Mouse (Mus musculus) yolk sac, embryonic 10.5 days (tissue): Measurements from ENCODE around the gene Prg2.

Experiments
- DNase-seq: peaks from one replicate; pipeline ENCODE4 v3.0.0-alpha.2; 2017; ENCODE audit warnings: low spot score

The Prg2 gene

DNA sequence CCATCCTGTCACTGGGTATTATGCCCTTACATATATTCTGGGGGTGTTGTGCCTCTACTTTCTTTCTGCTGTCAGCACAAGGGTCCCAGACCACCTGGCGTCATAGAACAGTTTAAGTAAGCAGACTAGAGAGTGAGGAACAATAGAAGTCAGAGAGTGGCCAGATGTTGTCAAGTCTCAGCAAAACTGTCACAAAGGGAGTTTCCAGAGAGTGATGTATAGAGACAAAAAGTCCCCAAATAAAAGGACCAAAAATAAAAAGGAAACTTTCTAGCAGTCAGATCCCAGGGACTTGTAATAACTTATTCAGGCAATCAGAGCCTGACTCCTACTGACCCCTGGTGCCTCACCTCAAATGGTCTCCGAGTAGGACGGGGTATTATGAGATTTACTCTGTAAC is 18.4 kb upstream of the Prg2 start:
- no peak for DNase-seq

GRCm38 (mm10) chr2:84962906-84963507 is 17.3 kb upstream of the Prg2 start:
- no peak for DNase-seq

DNA sequence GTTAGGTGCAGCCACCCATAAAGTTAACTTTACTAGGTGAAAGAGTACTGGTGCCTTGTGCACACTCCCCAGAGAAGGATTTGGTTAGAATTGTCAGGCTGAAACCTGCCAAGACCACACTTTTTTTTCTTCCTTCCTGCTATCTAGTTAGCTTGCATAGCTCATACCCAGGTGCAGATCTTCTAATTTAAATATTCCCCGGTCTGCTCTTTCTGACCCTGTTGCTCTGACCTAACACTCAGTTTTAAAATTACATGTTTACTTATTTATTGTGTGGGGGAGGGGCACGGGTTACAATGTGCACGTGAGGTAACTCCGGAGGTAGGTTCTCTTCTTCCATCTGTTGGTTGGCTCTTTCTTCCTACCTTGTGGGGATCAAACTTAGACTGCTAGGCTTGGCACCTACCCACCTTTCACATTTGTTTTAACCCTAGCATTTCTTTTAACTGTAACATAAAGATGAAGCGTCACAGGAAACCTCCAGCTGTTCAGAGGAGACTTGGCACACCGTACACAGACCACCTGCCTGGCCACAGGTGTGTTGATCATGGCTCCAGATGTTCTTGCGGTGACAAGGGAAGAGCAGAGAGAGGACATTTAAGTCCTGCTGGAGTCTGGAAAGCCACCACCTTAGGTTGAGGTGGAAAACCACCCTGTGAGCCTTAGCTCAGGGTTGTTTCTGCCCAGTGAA is 16.0 kb upstream of the Prg2 start:
- DNase-seq: no peak

DNA sequence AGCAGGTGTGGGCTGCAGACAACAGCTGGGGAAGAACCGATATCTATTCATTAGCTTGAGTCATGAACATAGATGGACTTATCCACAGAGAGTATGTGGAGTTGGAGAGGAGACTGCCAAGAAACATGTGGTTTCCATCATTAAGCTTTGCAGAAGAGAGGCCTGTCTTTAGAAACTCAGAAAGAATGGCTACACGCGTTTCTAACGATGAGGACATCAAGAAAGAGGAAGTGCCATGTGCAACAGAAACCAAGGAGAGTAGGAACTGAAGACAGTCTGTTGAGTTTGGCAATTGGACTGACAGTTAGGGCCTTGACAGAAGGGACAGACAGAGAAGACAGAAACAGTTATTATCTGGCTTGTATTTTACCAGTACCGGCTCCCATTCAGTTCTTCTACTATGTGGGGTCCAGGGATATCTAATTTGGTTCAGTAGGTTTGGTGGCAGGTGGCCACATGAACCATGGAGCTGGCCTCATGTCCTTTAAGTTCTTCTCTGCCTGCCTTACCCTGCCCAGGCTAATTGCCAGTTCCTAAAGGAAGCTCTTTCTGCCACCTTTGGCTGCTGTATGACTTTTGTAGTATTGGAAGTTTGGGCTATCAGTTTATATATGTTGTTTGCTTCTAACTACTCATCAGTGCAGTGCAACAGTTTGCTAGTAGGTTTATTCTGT is 12.8 kb upstream of the Prg2 start:
- no peak for DNase-seq

DNA sequence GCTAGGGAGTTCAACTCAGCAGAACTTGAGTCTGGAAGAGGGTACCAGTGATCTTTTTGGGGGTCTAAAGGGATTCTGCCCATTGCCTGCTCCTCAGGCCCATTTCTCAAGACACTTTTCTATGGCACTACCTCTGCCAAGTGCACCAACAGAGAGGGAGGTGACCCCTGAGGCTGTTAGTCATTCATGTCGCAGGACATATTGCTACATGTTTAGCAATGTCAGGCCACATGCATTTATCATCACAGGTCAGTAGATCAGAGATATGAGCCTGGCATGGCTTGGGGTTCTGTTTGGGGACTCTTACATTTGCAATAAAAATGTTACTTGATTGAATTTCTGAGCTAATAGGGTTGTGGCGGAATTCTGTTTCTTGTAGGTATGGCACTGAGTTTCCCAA is 4.7 kb upstream of the Prg2 start:
- DNase-seq: no peak

- no peak for DNase-seq
Measured at GRCm38 (mm10) chr2:84987930-84988329, 7.7 kb downstream of the Prg2 start, which contains the start of gene Prg3. Prg3 (plus strand) TSS chr2:84988215.

DNA sequence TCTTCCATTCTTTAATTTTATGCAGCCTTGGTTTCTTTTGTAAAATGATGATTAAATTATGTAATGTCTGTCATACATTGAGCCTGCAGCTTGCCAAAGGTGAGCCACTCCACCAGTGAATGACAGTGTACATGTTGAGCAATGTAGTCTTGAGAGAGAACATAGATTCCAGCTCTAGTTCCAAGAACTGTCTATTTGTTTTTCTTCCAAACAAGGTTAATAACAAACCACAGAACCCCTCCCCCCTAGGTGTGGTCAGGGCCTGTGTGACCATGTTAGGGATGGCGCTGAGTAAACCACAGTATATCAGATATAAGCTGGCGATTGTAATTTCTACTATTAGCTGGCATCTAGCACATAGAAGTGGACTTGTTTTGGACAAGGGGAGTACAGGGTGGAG is 16.1 kb downstream of the Prg2 start:
- DNase-seq: peak; percentile 75

DNA sequence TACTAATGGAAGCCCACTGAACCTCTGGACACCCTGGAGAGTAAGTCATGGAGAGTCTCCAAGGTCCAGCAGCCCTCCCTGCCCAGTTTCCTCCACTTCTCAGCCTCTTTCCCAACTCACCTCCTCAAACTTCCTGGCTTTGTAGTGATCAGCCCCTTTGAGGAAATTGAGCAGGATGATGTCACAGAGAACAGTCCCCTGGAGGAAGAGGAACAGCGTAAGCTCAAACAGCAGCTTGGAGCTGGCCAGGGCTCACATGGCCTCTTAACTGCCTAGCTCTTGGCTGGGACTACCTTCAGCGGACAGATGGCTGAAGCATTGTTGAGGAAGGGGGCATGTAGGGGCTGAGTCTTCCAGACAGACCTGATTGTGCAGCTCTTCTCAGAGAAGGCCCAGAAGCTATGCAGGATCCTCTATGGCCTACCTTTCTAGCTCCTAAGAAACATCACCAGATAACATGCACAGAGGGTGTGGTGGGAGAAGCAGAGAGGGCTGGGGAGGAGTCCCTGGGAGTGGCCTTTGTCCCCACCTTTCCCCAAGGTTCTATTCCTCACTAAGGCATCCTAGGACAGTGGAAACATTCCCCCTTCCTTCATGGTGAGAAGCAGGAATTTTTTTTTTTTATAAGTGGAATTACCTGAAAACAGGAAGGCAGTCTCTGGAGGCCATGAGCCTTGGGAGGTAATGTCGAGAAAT is 19.4 kb downstream of the Prg2 start:
- DNase-seq: no peak

GRCm38 (mm10) chr2:85001497-85001896 is 21.2 kb downstream of the Prg2 start:
- no peak for DNase-seq

DNA sequence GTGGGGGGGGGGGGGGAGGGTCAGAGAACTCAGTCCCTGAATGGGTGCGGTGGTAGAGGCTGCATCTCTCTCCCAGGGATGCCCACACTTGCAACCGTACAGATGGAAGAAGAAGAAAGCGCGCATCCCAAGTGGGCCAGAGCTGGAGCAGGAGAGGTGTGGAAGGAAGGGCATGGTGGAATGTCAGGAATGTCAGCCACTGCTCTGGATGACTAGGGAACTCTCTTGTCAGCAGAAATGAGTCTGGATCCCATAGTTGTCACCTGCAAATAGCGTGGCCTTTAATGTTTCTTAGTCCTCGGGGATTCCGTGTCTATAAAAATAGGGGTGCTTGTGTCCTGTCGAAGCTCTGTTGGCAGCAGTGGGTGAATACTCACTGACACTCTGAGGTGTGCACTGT is 22.3 kb downstream of the Prg2 start:
- DNase-seq: no peak

GRCm38 (mm10) chr2:85004341-85004740 is 24.1 kb downstream of the Prg2 start:
- no peak for DNase-seq

DNA sequence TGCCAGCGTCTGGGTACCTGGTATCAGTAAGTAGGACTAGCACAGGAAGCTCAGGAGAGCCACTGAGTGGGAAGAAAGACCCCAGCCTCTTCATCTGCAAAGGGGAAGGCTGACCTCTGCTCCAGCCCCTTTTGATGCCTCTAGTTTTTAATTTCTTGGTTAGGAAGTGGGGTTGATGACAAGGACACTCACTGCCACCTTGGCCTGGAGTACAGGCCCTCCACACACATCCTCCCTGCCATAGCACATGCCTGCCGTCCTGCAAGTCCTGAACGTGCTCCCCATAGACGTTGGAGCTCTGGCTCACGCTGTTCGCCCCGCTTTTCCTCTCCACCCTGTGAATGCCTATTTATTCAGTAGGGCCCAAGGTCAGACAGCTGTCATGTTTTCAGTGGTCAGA is 26.3 kb downstream of the Prg2 start:
- no peak for DNase-seq

- peak; percentile 21 for DNase-seq
Measured at GRCm38 (mm10) chr2:85007729-85008128, 27.5 kb downstream of the Prg2 start.

DNA sequence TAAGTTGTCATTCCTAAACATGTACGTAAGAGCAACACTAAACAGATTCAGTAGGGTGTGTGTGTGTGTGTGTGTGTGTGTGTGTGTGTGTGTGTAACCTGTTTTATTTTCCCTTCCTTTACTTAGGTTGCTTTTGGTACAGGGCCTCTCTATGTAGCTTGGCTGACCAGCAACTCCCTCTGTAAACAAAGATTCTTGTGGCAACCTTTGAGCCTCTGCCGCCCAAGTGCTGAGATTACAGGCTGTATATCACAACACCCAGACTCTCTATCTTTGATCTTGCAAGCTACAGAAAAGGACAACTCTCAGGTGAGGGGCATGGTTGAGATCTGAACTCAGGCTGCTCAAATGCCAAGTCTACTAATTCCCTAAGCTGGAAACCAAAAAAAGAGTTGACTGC is 29.0 kb downstream of the Prg2 start:
- DNase-seq: peak; percentile 47

- peak; percentile 56 for DNase-seq
Measured at GRCm38 (mm10) chr2:85011906-85012604, 31.8 kb downstream of the Prg2 start.

GRCm38 (mm10) chr2:85012679-85013078 is 32.4 kb downstream of the Prg2 start:
- no peak for DNase-seq

DNA sequence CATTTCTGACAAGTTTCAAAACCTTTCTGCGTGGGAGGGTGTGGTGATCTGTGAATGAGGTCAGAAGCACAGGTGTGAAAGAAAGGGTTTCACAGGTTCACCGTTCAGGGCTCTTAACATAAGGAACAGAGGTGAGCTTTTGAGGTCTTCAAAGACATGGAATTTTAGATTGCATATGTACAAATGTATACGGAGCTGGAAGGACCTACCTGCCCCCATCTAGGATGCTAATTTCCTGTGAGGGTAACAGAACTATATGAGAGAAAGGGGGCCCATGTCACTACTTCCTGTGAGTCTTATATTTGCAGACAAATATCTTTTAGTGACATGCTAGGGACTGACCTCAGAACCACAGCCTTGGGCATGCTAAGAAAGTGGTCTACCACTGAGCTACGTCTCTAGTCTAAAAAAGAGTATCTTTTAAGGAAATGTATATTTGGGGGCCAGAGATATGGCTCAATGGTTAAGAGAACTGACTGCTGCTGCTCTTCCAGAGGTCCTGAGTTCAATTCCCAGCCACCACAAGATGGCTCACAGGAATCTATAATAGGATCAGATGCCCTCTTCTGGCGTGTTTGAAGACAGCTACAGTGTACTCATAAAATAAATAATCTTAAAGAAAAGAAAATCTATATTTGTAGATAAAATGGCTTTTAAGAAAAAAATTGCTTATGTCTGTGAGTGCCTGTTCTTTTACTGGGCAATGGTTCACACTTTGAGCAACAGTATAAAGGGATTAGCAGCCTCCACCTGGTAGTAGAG is 33.7 kb downstream of the Prg2 start:
- DNase-seq: no peak

GRCm38 (mm10) chr2:85014588-85014982 is 34.3 kb downstream of the Prg2 start:
- DNase-seq: no peak

DNA sequence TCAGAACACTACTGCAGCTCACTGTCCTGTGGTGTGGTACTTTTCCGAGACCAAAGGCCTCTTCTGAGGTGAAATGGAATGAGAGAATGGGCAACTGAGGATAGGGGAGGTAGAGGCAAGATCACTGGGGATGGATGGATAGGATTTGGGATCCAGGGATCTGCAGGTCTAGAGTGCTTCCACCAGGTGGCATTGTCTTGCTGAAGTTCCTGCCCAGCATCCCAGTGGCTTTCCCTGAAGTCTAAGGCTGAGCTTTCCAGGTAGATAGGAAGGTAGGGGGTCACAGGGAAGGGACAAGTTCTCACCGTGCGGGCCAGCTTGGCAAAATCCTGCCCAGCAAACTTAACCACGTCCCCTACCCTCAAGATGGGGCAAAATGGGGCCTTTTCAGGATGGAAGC is 41.8 kb downstream of the Prg2 start:
- no peak for DNase-seq

DNA sequence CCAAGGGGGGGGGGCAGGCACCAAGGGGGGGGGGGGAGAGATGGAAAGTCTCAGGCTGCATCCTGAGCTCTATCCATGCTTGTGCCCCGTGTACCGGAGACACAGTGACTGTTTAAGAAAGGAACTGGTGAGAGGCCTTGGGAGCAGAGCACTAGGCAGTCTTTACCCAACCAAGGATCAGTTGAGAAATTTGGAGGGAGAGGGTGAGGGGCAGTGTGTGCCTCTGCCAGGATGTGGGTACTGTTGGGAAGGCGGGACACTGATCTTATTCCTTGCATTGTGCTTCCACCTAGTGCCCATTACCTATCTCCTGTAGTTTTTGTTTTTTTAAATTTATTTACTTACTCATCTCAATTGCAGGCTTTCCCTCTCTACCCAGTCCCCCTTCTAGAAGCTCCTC is 45.9 kb downstream of the Prg2 start:
- DNase-seq: no peak

- DNase-seq: no peak
Measured at GRCm38 (mm10) chr2:85027281-85027680, 47.0 kb downstream of the Prg2 start.
